Mouse (Mus musculus): ENCODE measurements around the gene Atg4d.
A peak's percentile ranks its signal among the peaks of the same experiment; 100 is the strongest.
"Not testable (repeated sequence)": the region's sequence is repeated elsewhere in the genome, so short reads cannot be mapped to it uniquely, and the experiment has no call there.

The Atg4d gene

GRCm38 (mm10) chr9:21239465-21239848 is 25.6 kb upstream of the Atg4d start:
- no peak for DNase-seq (ENCODE audit: low spot score in 2 of 2)

- peak; percentile 81 to 92 for DNase-seq (ENCODE audit: low spot score in 2 of 2)
Measured at GRCm38 (mm10) chr9:21241343-21241742, 23.8 kb upstream of the Atg4d start.

- no peak for DNase-seq (ENCODE audit: low spot score in 2 of 2)
Measured at GRCm38 (mm10) chr9:21243826-21244427, 21.2 kb upstream of the Atg4d start.

GRCm38 (mm10) chr9:21244428-21245112 is 20.5 kb upstream of the Atg4d start:
- peak; percentile 26 to 34 for DNase-seq (ENCODE audit: low spot score in 2 of 2)

GRCm38 (mm10) chr9:21245113-21245487 is 20.0 kb upstream of the Atg4d start:
- no peak for DNase-seq (ENCODE audit: low spot score in 2 of 2)

- no peak for DNase-seq (ENCODE audit: low spot score in 2 of 2)
Measured at GRCm38 (mm10) chr9:21246342-21246741, 18.8 kb upstream of the Atg4d start.

- peak in 1 of 2 experiments; percentile 47 for DNase-seq (ENCODE audit: low spot score in 2 of 2)
Measured at GRCm38 (mm10) chr9:21248326-21248725, 16.8 kb upstream of the Atg4d start, which contains the start of gene S1pr5. Gene S1pr5 (minus strand): TSS chr9:21248443.

- no peak for DNase-seq (ENCODE audit: low spot score in 2 of 2)
Measured at GRCm38 (mm10) chr9:21249629-21250508, 15.2 kb upstream of the Atg4d start.

GRCm38 (mm10) chr9:21250509-21250908 is 14.6 kb upstream of the Atg4d start:
- no peak for DNase-seq (ENCODE audit: low spot score in 2 of 2)

GRCm38 (mm10) chr9:21251116-21251735 is 13.9 kb upstream of the Atg4d start:
- no peak for DNase-seq (ENCODE audit: low spot score in 2 of 2)

- DNase-seq (ENCODE audit: low spot score in 2 of 2), result no peak
Measured at GRCm38 (mm10) chr9:21254690-21255089, 10.4 kb upstream of the Atg4d start.

GRCm38 (mm10) chr9:21256349-21256748 is 8.7 kb upstream of the Atg4d start:
- not testable (repeated sequence) for DNase-seq (ENCODE audit: low spot score in 2 of 2)

GRCm38 (mm10) chr9:21260491-21261040 is 4.5 kb upstream of the Atg4d start:
- DNase-seq (ENCODE audit: low spot score in 2 of 2), result no peak

- DNase-seq (ENCODE audit: low spot score in 2 of 2), result no peak
Measured at GRCm38 (mm10) chr9:21261831-21262230, 3.3 kb upstream of the Atg4d start.

GRCm38 (mm10) chr9:21264272-21264999 is 657 bp upstream of the Atg4d start:
- peak in 1 of 2 experiments; percentile 57 for DNase-seq (ENCODE audit: low spot score in 2 of 2)

GRCm38 (mm10) chr9:21265611-21266010 is 518 bp downstream of the Atg4d start:
- DNase-seq (ENCODE audit: low spot score in 2 of 2), result peak in 1 of 2 experiments; percentile 43

GRCm38 (mm10) chr9:21266889-21267288 is 1.8 kb downstream of the Atg4d start:
- no peak for DNase-seq (ENCODE audit: low spot score in 2 of 2)

GRCm38 (mm10) chr9:21268305-21268704 is 3.2 kb downstream of the Atg4d start:
- no peak for DNase-seq (ENCODE audit: low spot score in 2 of 2)

- DNase-seq (ENCODE audit: low spot score in 2 of 2), result not testable (repeated sequence)
Measured at GRCm38 (mm10) chr9:21269590-21269989, 4.5 kb downstream of the Atg4d start.

GRCm38 (mm10) chr9:21272391-21272790 is 7.3 kb downstream of the Atg4d start:
- no peak for DNase-seq (ENCODE audit: low spot score in 2 of 2)

GRCm38 (mm10) chr9:21273094-21273493 is 8.0 kb downstream of the Atg4d start:
- no peak for DNase-seq (ENCODE audit: low spot score in 2 of 2)

Measured in spleen, postnatal 10 days (tissue).